Mouse (Mus musculus): ENCODE measurements around the gene Ptgdr2.

GRCm38 (mm10) chr19:10988563-10988962, 51.6 kb downstream of the Ptgdr2 start:
- TF ChIP-seq CTCF (IDR thresholded peaks at IDR 0.05; ENCODE audit: low read depth) (no peak), EP300 (IDR thresholded peaks at IDR 0.05; ENCODE audit: low read depth) (no peak)

Measured in liver, embryonic 14.5 days (tissue).